Mouse (Mus musculus) hindbrain, embryonic 10.5 days (tissue): ENCODE results near the gene 1110059G10Rik. TPM values are rescaled to one million over a fixed set of nuclear protein-coding genes. Genes with fewer than 3 reads are reported as not detected.

Experiments used
- DNase-seq: peaks from one replicate; pipeline ENCODE4 v3.0.0-alpha.2; 2017; ENCODE audit warnings: low spot score
- H3K27ac ChIP-seq: fragments of 300-500 bp; sonication (generic); 2 replicates; pipeline ENCODE4 v1.5.1; 2016; ENCODE audit warnings: mild to moderate bottlenecking, moderate library complexity
- H3K27me3 ChIP-seq: fragments of 300-500 bp; sonication (generic); 2 replicates; pipeline ENCODE4 v1.6.1; 2016; ENCODE audit warnings: mild to moderate bottlenecking; ENCODE audit not compliant: poor library complexity, insufficient read depth, severe bottlenecking
- H3K36me3 ChIP-seq: fragments of 300-500 bp; sonication (generic); 2 replicates; pipeline ENCODE4 v1.6.1; 2016; ENCODE audit warnings: mild to moderate bottlenecking, moderate library complexity
- H3K4me1 ChIP-seq: fragments of 300-500 bp; sonication (generic); replicated peaks from 2 replicates; pipeline ENCODE4 v1.6.1; 2016; ENCODE audit warnings: mild to moderate bottlenecking
- H3K4me3 ChIP-seq: fragments of 300-500 bp; sonication (generic); 2 replicates; pipeline ENCODE4 v1.5.1; 2016; ENCODE audit warnings: mild to moderate bottlenecking, moderate library complexity
- H3K9me3 ChIP-seq: fragments of 300-500 bp; sonication (generic); 2 replicates; pipeline ENCODE4 v1.6.1; 2016; ENCODE audit warnings: mild to moderate bottlenecking, moderate library complexity
- whole genome bisulfite sequencing: fragments of 180-500 bp; shearing (Covaris S2); methylation state at CpG from one replicate; pipeline ENCODE4 v1.1.7; 2016; 5-methylcytosine and 5-hydroxymethylcytosine counted together
- polyA plus RNA-seq: library from polyadenylated mRNA; unstranded; fragments of >200 nt; fragmentation: Nextera tagmentation; extraction: Ambion mirVana; gene quantifications from 2 replicates; pipeline ENCODE4 v1.2.1, GENCODE M21; 2016

Gene 1110059G10Rik
- polyA plus RNA-seq = 22.7 and 25.0 TPM in 2 replicates

- WGBS = under 1% methylated on average over 64 of the region's 64 CpGs
- Histone ChIP-seq H3K4me3 (peak within 1 kb of the TSS; percentile 88), H3K36me3 (peaks cover 32% of the 10 kb centered on the region), H3K27me3 (no peaks in the 10 kb centered on the region), H3K4me1 (peaks cover 25% of the 10 kb centered on the region), H3K27ac (peak within 1 kb of the TSS; percentile 93), H3K9me3 (no peaks in the 10 kb centered on the region)
- DNase-seq = peak; percentile 96
Measured at GRCm38 (mm10) chr9:122950643-122951475, at the start of gene 1110059G10Rik, which contains the start of gene Kif15. Gene 1110059G10Rik (minus strand): TSS chr9:122951000. Gene Kif15 (plus strand): TSS chr9:122951046.

- DNase-seq = no peak
- Histone ChIP-seq H3K4me3 (no peak overlapping the region), H3K27ac (no peak overlapping the region), H3K36me3 (peaks cover 97% of the 10 kb centered on the region), H3K4me1 (no peaks in the 10 kb centered on the region), H3K27me3 (no peaks in the 10 kb centered on the region), H3K9me3 (no peaks in the 10 kb centered on the region)
- WGBS = 94% methylated on average over 4 of the region's 4 CpGs
Measured at GRCm38 (mm10) chr9:122999193-122999586, 48.4 kb upstream of the 1110059G10Rik start.

GRCm38 (mm10) chr9:122998406-122999192, 47.8 kb upstream of the 1110059G10Rik start:
- 94% methylated on average over 10 of the region's 10 CpGs for WGBS
- no peaks in the 10 kb centered on the region for H3K27me3 ChIP-seq
- H3K36me3 ChIP-seq = peaks cover 97% of the 10 kb centered on the region
- H3K4me3 ChIP-seq = no peak overlapping the region
- no peaks in the 10 kb centered on the region for H3K4me1 ChIP-seq
- H3K9me3 ChIP-seq = no peaks in the 10 kb centered on the region
- H3K27ac ChIP-seq = no peak overlapping the region
- no peak for DNase-seq

GRCm38 (mm10) chr9:122928915-122929314, 21.9 kb downstream of the 1110059G10Rik start:
- DNase-seq = no peak
- 95% methylated on average over 3 of the region's 3 CpGs for WGBS
- Histone ChIP-seq H3K9me3 (peaks cover 18% of the 10 kb centered on the region), H3K27me3 (no peaks in the 10 kb centered on the region), H3K27ac (no peak overlapping the region), H3K4me1 (peaks cover under 1% of the 10 kb centered on the region; the same call in 1 of the 2 replicates), H3K4me3 (no peak overlapping the region), H3K36me3 (peaks cover 95% of the 10 kb centered on the region)

- peaks cover 12% of the 10 kb centered on the region; the same call in 1 of the 2 replicates for H3K4me1 ChIP-seq
- under 1% methylated on average over 43 of the region's 43 CpGs for WGBS
- no peaks in the 10 kb centered on the region for H3K9me3 ChIP-seq
- peaks cover 5% of the 10 kb centered on the region; the same call in 1 of the 2 replicates for H3K27me3 ChIP-seq
- H3K27ac ChIP-seq = peak within 1 kb of the TSS; percentile 99
- peaks cover 38% of the 10 kb centered on the region for H3K36me3 ChIP-seq
- DNase-seq = peak; percentile 94
- H3K4me3 ChIP-seq = peak within 1 kb of the TSS; percentile 88
Measured at GRCm38 (mm10) chr9:122922936-122923381, 27.8 kb downstream of the 1110059G10Rik start, which contains the start of gene Zfp105. Gene Zfp105 (plus strand): TSS chr9:122923072.

GRCm38 (mm10) chr9:122922436-122922835, 28.4 kb downstream of the 1110059G10Rik start:
- Histone ChIP-seq H3K27me3 (peaks cover 5% of the 10 kb centered on the region; the same call in 1 of the 2 replicates), H3K4me1 (peaks cover 12% of the 10 kb centered on the region; the same call in 1 of the 2 replicates), H3K4me3 (peak overlapping the region; percentile 88), H3K27ac (peak overlapping the region; percentile 99), H3K36me3 (peaks cover 32% of the 10 kb centered on the region), H3K9me3 (no peaks in the 10 kb centered on the region)
- WGBS = 23% methylated on average over 3 of the region's 3 CpGs
- no peak for DNase-seq

- peaks cover 30% of the 10 kb centered on the region for H3K36me3 ChIP-seq
- DNase-seq = peak; percentile 87
- H3K27ac ChIP-seq = peak overlapping the region; percentile 96
- H3K9me3 ChIP-seq = peaks cover 14% of the 10 kb centered on the region; the same call in 1 of the 2 replicates
- H3K4me3 ChIP-seq = peak overlapping the region; percentile 78
- H3K4me1 ChIP-seq = peaks cover 11% of the 10 kb centered on the region
- WGBS = 14% methylated on average over 32 of the region's 32 CpGs
- H3K27me3 ChIP-seq = no peaks in the 10 kb centered on the region
Measured at GRCm38 (mm10) chr9:122902717-122903535, 47.9 kb downstream of the 1110059G10Rik start.

GRCm38 (mm10) chr9:122901047-122901446, 49.8 kb downstream of the 1110059G10Rik start:
- WGBS = 93% methylated on average over 2 of the region's 2 CpGs
- DNase-seq = no peak
- Histone ChIP-seq H3K27ac (no peak overlapping the region), H3K27me3 (no peaks in the 10 kb centered on the region), H3K9me3 (peaks cover 8% of the 10 kb centered on the region), H3K36me3 (peaks cover 21% of the 10 kb centered on the region), H3K4me3 (no peak overlapping the region), H3K4me1 (peaks cover 11% of the 10 kb centered on the region)

Other genes starting within 250 kb of the 1110059G10Rik start
- not detected in 2 replicates for gene Topaz1, start 203.7 kb downstream of the 1110059G10Rik start, polyA plus RNA-seq
- 5.3 and 5.7 TPM in 2 replicates for gene Tcaim, start 145.5 kb downstream of the 1110059G10Rik start, polyA plus RNA-seq
- gene Gm35549, start 107.0 kb downstream of the 1110059G10Rik start, polyA plus RNA-seq = 0.27 TPM in 1 of 2 replicates, not detected in the other
- 66.1 and 74.4 TPM in 2 replicates for gene Zfp445, start 85.0 kb downstream of the 1110059G10Rik start, polyA plus RNA-seq
- 3.6 and 4.5 TPM in 2 replicates for gene Zkscan7, start 65.3 kb downstream of the 1110059G10Rik start, polyA plus RNA-seq
- 30.7 and 33.5 TPM in 2 replicates for gene Zfp105, start 27.9 kb downstream of the 1110059G10Rik start, polyA plus RNA-seq
- gene Kif15, start within 50 bp of the 1110059G10Rik start, polyA plus RNA-seq = 59.0 and 97.7 TPM in 2 replicates
- gene Tmem42, start 70.3 kb upstream of the 1110059G10Rik start, polyA plus RNA-seq = 17.6 and 17.9 TPM in 2 replicates
- gene Tgm4, start 83.7 kb upstream of the 1110059G10Rik start, polyA plus RNA-seq = 0.42 and 0.48 TPM in 2 replicates
- gene Zdhhc3, start 162.2 kb upstream of the 1110059G10Rik start, polyA plus RNA-seq = 76.8 and 83.4 TPM in 2 replicates
- gene Exosc7, start 162.2 kb upstream of the 1110059G10Rik start, polyA plus RNA-seq = 122 and 146 TPM in 2 replicates
- 0.16 TPM in 1 of 2 replicates, not detected in the other for gene Clec3b, start 199.9 kb upstream of the 1110059G10Rik start, polyA plus RNA-seq